ENCODE assay signal across 21 mouse cellular contexts in the genomic region with DNA sequence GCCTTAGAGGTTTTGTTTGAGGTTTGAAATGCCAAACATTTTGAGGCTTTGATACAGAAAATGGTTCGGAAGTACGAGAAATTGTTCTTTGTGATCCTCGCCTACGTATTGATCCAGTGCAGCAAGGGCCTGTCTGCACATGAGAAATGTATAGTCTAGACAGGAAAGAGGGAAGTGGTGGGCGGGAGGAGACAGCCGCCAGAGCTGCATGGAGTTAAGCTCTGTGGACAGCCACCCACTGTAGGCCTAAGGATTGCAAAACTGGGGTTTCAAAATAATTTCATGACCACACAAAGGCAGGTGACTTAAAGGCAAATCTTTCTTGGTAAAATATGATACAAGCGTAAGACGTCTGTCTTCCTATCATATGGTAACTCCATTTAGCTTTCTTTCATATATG.
DNase-seq lines count a peak whose midpoint lies in the region; ATAC-seq and TF ChIP-seq lines count a peak whose summit lies in the region.
"Had no signal": no experiment of that assay in that cellular context is flagged by ENCODE, and none has a peak within 500 bp of the region (broad histone marks: within the 10 kb centered on the region; RNA-seq: fewer than 3 reads in every experiment).

No protein-coding gene starts in this region.

- H3K27ac ChIP-seq in embryonic facial prominence, embryonic 14.5 days (replicated peaks; ENCODE audit: low read depth, low read length): no peak overlapping the region
- H3K27ac ChIP-seq in embryonic facial prominence, embryonic 10.5 days (replicated peaks): no peak overlapping the region; the same call in 1 of the 2 replicates
- H3K27ac ChIP-seq in midbrain, embryonic 11.5 days (ENCODE audit: low read depth, low read length): no peak overlapping the region
- H3K27ac ChIP-seq in midbrain, postnatal 0 days (ENCODE audit: low read depth, low read length): no peak overlapping the region
- H3K27ac ChIP-seq: embryonic facial prominence, embryonic 15.5 days; heart, embryonic 13.5 days; hindbrain, embryonic 15.5 days; limb, embryonic 15.5 days; neural tube, embryonic 12.5 days had no signal

- no peak overlapping the region for H3K4me3 ChIP-seq in embryonic facial prominence, embryonic 14.5 days (ENCODE audit: low read depth, low read length)
- H3K4me3 ChIP-seq in embryonic facial prominence, embryonic 10.5 days: no peak overlapping the region
- no peak overlapping the region for H3K4me3 ChIP-seq in midbrain, embryonic 11.5 days (ENCODE audit: low read depth, low read length)
- H3K4me3 ChIP-seq in midbrain, postnatal 0 days (ENCODE audit: low read depth, low read length): no peak overlapping the region
- H3K4me3 ChIP-seq: embryonic facial prominence, embryonic 15.5 days; heart, embryonic 13.5 days; hindbrain, embryonic 15.5 days; limb, embryonic 15.5 days; neural tube, embryonic 12.5 days had no signal

- no peaks in the 10 kb centered on the region for H3K4me1 ChIP-seq in embryonic facial prominence, embryonic 14.5 days (ENCODE audit: control insufficient read depth, insufficient read depth, low read length)
- peaks cover 35% of the 10 kb centered on the region for H3K4me1 ChIP-seq in embryonic facial prominence, embryonic 10.5 days
- no peaks in the 10 kb centered on the region for H3K4me1 ChIP-seq in midbrain, embryonic 11.5 days (ENCODE audit: control insufficient read depth, insufficient read depth, low read length)
- H3K4me1 ChIP-seq in midbrain, postnatal 0 days (ENCODE audit: insufficient read depth, low read length): no peaks in the 10 kb centered on the region
- H3K4me1 ChIP-seq: embryonic facial prominence, embryonic 15.5 days; heart, embryonic 13.5 days; hindbrain, embryonic 15.5 days; limb, embryonic 15.5 days; neural tube, embryonic 12.5 days had no signal

- intact Hi-C loops in heart, postnatal 10 days (cut with DNase I): loop anchor here (2.0 kb wide), 1 partner anchor 32 kb away; no protein-coding TSS in a partner anchor

- no peak for ATAC-seq in embryonic facial prominence, embryonic 14.5 days (ENCODE audit: low read depth)
- ATAC-seq in midbrain, embryonic 11.5 days (ENCODE audit: low FRiP score): no peak
- ATAC-seq in midbrain, postnatal 0 days (ENCODE audit: low FRiP score): no peak
- peak; percentile 94 for ATAC-seq in granulocyte monocyte progenitor cell, adult 5-6 weeks (replicated peaks; ENCODE audit: poor library complexity, severe bottlenecking)
- ATAC-seq in monocyte, adult 5-6 weeks (replicated peaks; ENCODE audit: insufficient number of reproducible peaks, low FRiP score, low TSS enrichment, poor library complexity, severe bottlenecking): peak; percentile 88
- ATAC-seq: intestine, postnatal 0 days had no signal

- no peak for TF ChIP-seq CTCF in midbrain, postnatal 0 days (IDR thresholded peaks at IDR 0.05)

- no peaks in the 10 kb centered on the region for H3K36me3 ChIP-seq in embryonic facial prominence, embryonic 14.5 days (ENCODE audit: control insufficient read depth, insufficient read depth, low read length)
- no peaks in the 10 kb centered on the region for H3K36me3 ChIP-seq in embryonic facial prominence, embryonic 10.5 days (replicated peaks)
- no peaks in the 10 kb centered on the region for H3K36me3 ChIP-seq in midbrain, embryonic 11.5 days (ENCODE audit: control insufficient read depth, insufficient read depth, low read length)
- H3K36me3 ChIP-seq in midbrain, postnatal 0 days (ENCODE audit: insufficient read depth, low read length): no peaks in the 10 kb centered on the region
- H3K36me3 ChIP-seq: embryonic facial prominence, embryonic 15.5 days; heart, embryonic 13.5 days; hindbrain, embryonic 15.5 days; limb, embryonic 15.5 days; neural tube, embryonic 12.5 days had no signal

- 52% methylated on average over 8 of the region's 8 CpGs for WGBS in embryonic facial prominence, embryonic 14.5 days
- WGBS in embryonic facial prominence, embryonic 10.5 days: 79% methylated on average over 8 of the region's 8 CpGs
- WGBS in midbrain, embryonic 11.5 days: 81% methylated on average over 8 of the region's 8 CpGs
- WGBS in midbrain, postnatal 0 days: 80% methylated on average over 8 of the region's 8 CpGs

- H3K4me2 ChIP-seq in embryonic facial prominence, embryonic 14.5 days (ENCODE audit: low read depth, low read length): no peak overlapping the region
- H3K4me2 ChIP-seq in midbrain, embryonic 11.5 days: no peak overlapping the region
- H3K4me2 ChIP-seq in midbrain, postnatal 0 days (ENCODE audit: low read depth, low read length, poor library complexity, severe bottlenecking): no peak overlapping the region
- H3K4me2 ChIP-seq: embryonic facial prominence, embryonic 15.5 days; heart, embryonic 13.5 days; hindbrain, embryonic 15.5 days; limb, embryonic 15.5 days; neural tube, embryonic 12.5 days had no signal

- H3K9me3 ChIP-seq in embryonic facial prominence, embryonic 14.5 days (ENCODE audit: control insufficient read depth, low read length): no peaks in the 10 kb centered on the region
- H3K9me3 ChIP-seq in embryonic facial prominence, embryonic 10.5 days: no peaks in the 10 kb centered on the region
- no peaks in the 10 kb centered on the region for H3K9me3 ChIP-seq in midbrain, embryonic 11.5 days (ENCODE audit: control insufficient read depth, low read length)
- no peaks in the 10 kb centered on the region for H3K9me3 ChIP-seq in midbrain, postnatal 0 days (ENCODE audit: low read length)
- H3K9me3 ChIP-seq: embryonic facial prominence, embryonic 15.5 days; heart, embryonic 13.5 days; hindbrain, embryonic 15.5 days; limb, embryonic 15.5 days; neural tube, embryonic 12.5 days had no signal

- peak; percentile 45 for DNase-seq in embryonic facial prominence, embryonic 14.5 days (ENCODE audit: low spot score)
- DNase-seq in embryonic facial prominence, embryonic 10.5 days (ENCODE audit: low spot score): no peak
- peak; percentile 49 for DNase-seq in midbrain, embryonic 11.5 days (ENCODE audit: low spot score, missing footprints)
- no peak for DNase-seq in midbrain, postnatal 0 days (ENCODE audit: low spot score)
- no peak for DNase-seq in heart, postnatal 10 days
- no peak for DNase-seq in left cerebral cortex, adult 11 months (ENCODE audit: low spot score)
- DNase-seq: cerebellum, adult 9-11 months; heart, adult 18-20 months; heart, postnatal 36 days; layer of hippocampus, postnatal 36 days; midbrain, embryonic 14.5 days; spleen, adult 18-20 months; thymus, postnatal 4 days had no signal

- H3K9ac ChIP-seq in embryonic facial prominence, embryonic 14.5 days (ENCODE audit: low read depth, low read length): no peak overlapping the region
- no peak overlapping the region for H3K9ac ChIP-seq in midbrain, embryonic 11.5 days (ENCODE audit: low read length)
- no peak overlapping the region for H3K9ac ChIP-seq in midbrain, postnatal 0 days (replicated peaks; ENCODE audit: low read length, poor library complexity, severe bottlenecking)
- H3K9ac ChIP-seq: embryonic facial prominence, embryonic 15.5 days; heart, embryonic 13.5 days; hindbrain, embryonic 15.5 days; limb, embryonic 15.5 days; neural tube, embryonic 12.5 days had no signal

- no peaks in the 10 kb centered on the region for H3K27me3 ChIP-seq in embryonic facial prominence, embryonic 14.5 days (replicated peaks; ENCODE audit: control insufficient read depth, insufficient read depth, low read length)
- H3K27me3 ChIP-seq in embryonic facial prominence, embryonic 10.5 days (replicated peaks; ENCODE audit: low read depth, poor library complexity, severe bottlenecking): no peaks in the 10 kb centered on the region
- no peaks in the 10 kb centered on the region for H3K27me3 ChIP-seq in midbrain, embryonic 11.5 days (ENCODE audit: control insufficient read depth, insufficient read depth, low read length)
- H3K27me3 ChIP-seq in midbrain, postnatal 0 days (ENCODE audit: insufficient read depth, low read length): no peaks in the 10 kb centered on the region
- H3K27me3 ChIP-seq: embryonic facial prominence, embryonic 15.5 days; heart, embryonic 13.5 days; hindbrain, embryonic 15.5 days; neural tube, embryonic 12.5 days had no signal

Comparison
In these comparisons a context has a peak if more than half of its experiments do, and no peak if none do; other contexts are left out.
1. DNase-seq: peak in embryonic facial prominence, embryonic 14.5 days (single experiment) and midbrain, embryonic 11.5 days (single experiment); none in embryonic facial prominence, embryonic 10.5 days (single experiment), midbrain, postnatal 0 days (single experiment), heart, postnatal 10 days (0 of 2) and left cerebral cortex, adult 11 months (single experiment).
2. ATAC-seq: peak in granulocyte monocyte progenitor cell, adult 5-6 weeks (single experiment) and monocyte, adult 5-6 weeks (single experiment); none in embryonic facial prominence, embryonic 14.5 days (single experiment), midbrain, embryonic 11.5 days (single experiment) and midbrain, postnatal 0 days (single experiment).